Mouse (Mus musculus) liver, embryonic 18 days (tissue): ENCODE measurements around the gene Arrb1. TPM values are rescaled to one million over a fixed set of nuclear protein-coding genes. Genes with fewer than 3 reads are reported as not detected.

Experiments used
- polyA plus RNA-seq: library from polyadenylated mRNA; depleted of rRNA; stranded (reverse); fragments of >200 nt; gene quantifications from 2 replicates; pipeline ENCODE4 v1.2.3, GENCODE M21; 2012; rRNA removed

Arrb1 gene
- 83.7 and 86.8 TPM in 2 replicates for polyA plus RNA-seq

DNA sequence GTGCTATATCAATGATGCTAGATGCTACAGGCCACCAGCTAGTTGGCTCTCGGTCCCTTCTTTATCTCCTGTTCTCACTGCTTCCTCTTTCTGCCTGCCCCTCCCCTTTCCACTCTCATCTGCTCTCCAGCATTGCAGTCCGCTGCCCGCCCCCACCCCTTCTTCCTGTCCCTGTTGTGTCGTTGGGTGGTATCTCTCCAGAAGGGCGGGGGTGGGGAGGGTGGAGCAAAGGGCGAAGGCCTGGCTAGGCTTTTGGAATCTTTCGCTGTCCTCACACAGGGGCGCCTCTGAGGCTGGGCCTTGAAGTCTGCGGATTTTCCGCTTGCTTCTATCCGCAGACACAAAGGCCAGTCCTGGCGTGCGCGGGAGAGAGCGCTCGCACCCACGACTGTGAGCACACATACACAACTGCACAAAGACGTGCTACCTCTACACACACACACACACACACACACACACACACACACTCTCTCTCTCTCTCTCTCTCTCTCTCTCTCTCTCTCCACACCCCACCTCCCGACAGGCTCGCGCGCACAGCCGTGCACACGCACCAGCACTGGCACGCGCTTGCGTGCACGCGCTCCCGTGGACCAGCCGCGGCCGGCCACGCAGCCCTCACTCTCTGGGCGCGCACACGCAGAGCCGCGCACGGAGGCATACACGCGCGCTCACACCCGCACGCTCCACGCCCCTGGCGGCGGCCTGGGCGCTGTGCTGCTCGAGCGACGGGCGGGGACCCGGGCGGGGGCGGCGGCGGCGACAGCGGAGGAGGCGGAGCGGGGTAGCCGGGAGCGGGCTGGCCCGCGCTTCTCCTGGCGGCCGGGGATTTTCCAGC lies at the start of gene Arrb1:
Gene Arrb1, plus strand, starts transcription at position 566 of the 835 bp plus-strand sequence.

GRCm38 (mm10) chr7:99626376-99627270 lies 91.4 kb downstream of the Arrb1 start, which contains the start of gene Tpbgl:
Tpbgl (minus strand) TSS chr7:99627103.

Other genes starting within 250 kb of the Arrb1 start
- gene Serpinh1, start 182.2 kb upstream of the Arrb1 start, polyA plus RNA-seq = 35.2 and 41.1 TPM in 2 replicates
- gene Gdpd5, start 154.1 kb upstream of the Arrb1 start, polyA plus RNA-seq = 1.4 TPM in 2 replicates
- 0.10 and 0.34 TPM in 2 replicates for gene Klhl35, start 69.5 kb upstream of the Arrb1 start, polyA plus RNA-seq
- gene Rps3, start 51.7 kb upstream of the Arrb1 start, polyA plus RNA-seq = 725 and 803 TPM in 2 replicates
- 0.32 and 0.42 TPM in 2 replicates for gene Tpbgl, start 91.6 kb downstream of the Arrb1 start, polyA plus RNA-seq
- 0.58 and 0.59 TPM in 2 replicates for gene Slco2b1, start 175.9 kb downstream of the Arrb1 start, polyA plus RNA-seq
- not detected in 2 replicates for gene Olfr520, start 194.8 kb downstream of the Arrb1 start, polyA plus RNA-seq
- gene Olfr521, start 228.0 kb downstream of the Arrb1 start, polyA plus RNA-seq = not detected in 2 replicates